Mouse (Mus musculus): Measurements from ENCODE around the gene Olfr305. TPM values are rescaled to one million over a fixed set of nuclear protein-coding genes. Genes with fewer than 3 reads are reported as not detected.

Olfr305 gene
- polyA plus RNA-seq, 1 experiment, result not detected

DNA sequence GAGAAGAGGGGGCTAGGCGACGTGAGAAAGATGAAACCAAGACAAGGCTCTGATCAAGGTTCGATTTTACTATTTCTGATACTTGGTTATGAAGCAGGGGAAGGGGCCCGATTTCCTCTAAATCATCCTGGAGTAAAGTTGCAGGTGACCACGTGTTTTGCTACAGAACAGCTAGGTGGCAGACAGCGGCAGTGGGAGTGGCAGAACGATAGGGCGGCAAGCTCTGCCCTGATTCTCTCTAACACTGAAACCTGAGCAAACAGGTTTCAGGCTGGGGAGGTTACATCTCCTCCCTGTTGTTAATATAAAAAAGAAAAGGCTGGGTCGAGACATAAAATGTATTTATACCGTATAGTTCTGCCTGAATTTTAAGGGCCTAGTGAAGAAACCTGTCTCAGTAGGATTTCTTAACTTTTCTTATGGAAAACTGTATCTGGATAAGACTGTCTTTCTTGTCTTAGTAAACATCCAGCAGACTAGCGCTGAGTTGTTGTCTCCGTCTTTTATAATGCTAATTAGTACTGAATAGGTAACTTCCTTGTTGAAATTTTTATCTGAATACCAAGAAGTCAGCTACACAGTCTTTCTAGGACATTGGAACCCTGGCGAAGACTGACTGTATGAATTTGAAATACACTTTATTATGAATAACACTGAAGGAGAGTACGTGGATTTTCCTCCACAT lies 23.7 kb downstream of the Olfr305 start:
- Histone ChIP-seq H3K4me3 (ENCODE audit: low read depth, low read length) (no peak overlapping the region), H3K36me3 (ENCODE audit: control insufficient read depth, insufficient read depth, low read length) (no peaks in the 10 kb centered on the region), H3K4me1 (ENCODE audit: control insufficient read depth, insufficient read depth, insufficient read length, low read length) (no peaks in the 10 kb centered on the region), H3K27me3 (ENCODE audit: control insufficient read depth, insufficient read depth, low read length) (no peaks in the 10 kb centered on the region), H3K27ac (ENCODE audit: insufficient read depth, low read depth, low read length) (no peak overlapping the region)
- no peak for TF ChIP-seq POLR2A (IDR thresholded peaks at IDR 0.05; ENCODE audit: low read depth, low read length)
- TF ChIP-seq CTCF (IDR thresholded peaks at IDR 0.05; ENCODE audit: extremely low read depth, insufficient read length, insufficient replicate concordance, low read depth, low read length), result no peak
- WGBS, result 56% methylated on average over 14 of the region's 14 CpGs

DNA sequence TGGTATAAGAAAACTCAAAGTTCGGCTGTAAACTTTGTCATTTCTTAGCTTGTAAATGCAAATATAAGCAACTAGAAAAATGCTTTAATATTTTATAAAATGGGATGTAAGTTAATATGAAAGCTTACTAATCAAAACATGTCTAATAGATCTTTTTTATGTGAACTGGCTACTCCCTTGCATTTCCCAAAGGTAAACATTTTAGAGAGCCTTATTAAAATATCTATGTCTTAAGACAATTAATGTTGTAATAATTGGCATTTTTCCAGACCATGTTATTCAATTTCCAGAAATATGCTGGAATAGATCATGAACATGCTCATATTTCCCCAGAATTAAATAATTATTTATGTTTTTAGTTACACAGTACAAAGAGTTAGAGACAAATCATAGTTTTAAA lies 29.2 kb downstream of the Olfr305 start, which contains the start of gene Olfr307:
Gene Olfr307, minus strand, starts transcription at position 101 of the 400 bp plus-strand sequence.
- Histone ChIP-seq H3K4me1 (ENCODE audit: control insufficient read depth, insufficient read depth, insufficient read length, low read length) (no peaks in the 10 kb centered on the region), H3K27me3 (ENCODE audit: control insufficient read depth, insufficient read depth, low read length) (no peaks in the 10 kb centered on the region), H3K4me3 (ENCODE audit: low read depth, low read length) (no peak within 1 kb of the TSS), H3K27ac (ENCODE audit: insufficient read depth, low read depth, low read length) (no peak within 1 kb of the TSS), H3K36me3 (ENCODE audit: control insufficient read depth, insufficient read depth, low read length) (no peaks in the 10 kb centered on the region)
- TF ChIP-seq CTCF (IDR thresholded peaks at IDR 0.05; ENCODE audit: extremely low read depth, insufficient read length, insufficient replicate concordance, low read depth, low read length) (no peak), POLR2A (IDR thresholded peaks at IDR 0.05; ENCODE audit: low read depth, low read length) (no peak)
- 80% methylated on average over 1 of the region's 1 CpGs for WGBS

DNA sequence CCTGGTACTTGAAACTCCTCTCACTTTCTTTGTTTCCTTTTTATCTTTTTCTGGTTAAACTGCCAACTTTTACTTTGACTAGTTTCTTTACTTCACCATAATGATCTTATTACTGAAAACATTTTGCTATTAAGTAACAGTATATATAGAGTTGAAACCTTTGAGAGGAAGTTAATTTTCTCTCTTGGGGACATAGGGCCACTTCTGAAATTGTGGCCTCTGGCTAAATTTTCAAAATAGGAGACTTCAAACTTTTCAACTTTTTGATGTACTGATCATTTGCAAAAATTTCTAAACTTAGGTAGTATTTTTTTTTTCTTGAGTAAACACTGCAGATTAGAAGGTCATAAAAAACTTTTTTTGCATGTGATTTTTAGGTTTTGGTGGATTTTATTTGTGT lies 41.2 kb downstream of the Olfr305 start, which contains the start of gene Olfr308:
Gene Olfr308, minus strand, starts transcription at position 101 of the 400 bp plus-strand sequence.
- no peaks in the 10 kb centered on the region for H3K27me3 ChIP-seq (ENCODE audit: control insufficient read depth, insufficient read depth, low read length)
- no peak for TF ChIP-seq CTCF (IDR thresholded peaks at IDR 0.05; ENCODE audit: extremely low read depth, insufficient read length, insufficient replicate concordance, low read depth, low read length)
- no peak for TF ChIP-seq POLR2A (IDR thresholded peaks at IDR 0.05; ENCODE audit: low read depth, low read length)
- H3K4me3 ChIP-seq (ENCODE audit: low read depth, low read length), result no peak within 1 kb of the TSS
- H3K36me3 ChIP-seq (ENCODE audit: control insufficient read depth, insufficient read depth, low read length), result no peaks in the 10 kb centered on the region
- no peak within 1 kb of the TSS for H3K27ac ChIP-seq (ENCODE audit: insufficient read depth, low read depth, low read length)
- no peaks in the 10 kb centered on the region for H3K4me1 ChIP-seq (ENCODE audit: control insufficient read depth, insufficient read depth, insufficient read length, low read length)

GRCm38 (mm10) chr7:86321323-86321722 lies 45.4 kb downstream of the Olfr305 start:
- WGBS, result 87% methylated on average over 2 of the region's 2 CpGs
- H3K4me3 ChIP-seq (ENCODE audit: low read depth, low read length), result no peak overlapping the region
- no peak for TF ChIP-seq POLR2A (IDR thresholded peaks at IDR 0.05; ENCODE audit: low read depth, low read length)
- no peak for TF ChIP-seq CTCF (IDR thresholded peaks at IDR 0.05; ENCODE audit: extremely low read depth, insufficient read length, insufficient replicate concordance, low read depth, low read length)

DNA sequence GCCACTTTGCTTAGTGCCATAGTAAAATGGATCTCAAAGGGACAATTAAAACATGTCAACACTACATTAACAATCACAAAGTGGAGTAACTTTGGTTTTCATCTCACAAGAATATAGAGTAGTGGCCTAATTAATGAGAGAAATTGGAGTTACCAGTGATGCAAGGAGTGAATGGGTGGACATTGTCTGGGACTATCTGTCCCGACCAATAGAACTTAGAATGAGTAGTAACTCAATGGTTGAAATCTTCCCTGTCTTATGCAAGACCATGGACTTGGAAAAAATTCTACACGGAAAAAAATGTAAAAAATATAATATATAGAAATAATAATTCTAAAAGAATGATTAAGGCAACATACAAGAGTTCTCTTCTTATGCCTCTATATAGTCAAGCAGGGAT lies 53.1 kb downstream of the Olfr305 start, which contains the start of gene Olfr309:
Gene Olfr309, minus strand, starts transcription at position 101 of the 400 bp plus-strand sequence.
- Histone ChIP-seq H3K27ac (ENCODE audit: insufficient read depth, low read depth, low read length) (no peak within 1 kb of the TSS), H3K36me3 (ENCODE audit: control insufficient read depth, insufficient read depth, low read length) (no peaks in the 10 kb centered on the region), H3K4me1 (ENCODE audit: control insufficient read depth, insufficient read depth, insufficient read length, low read length) (no peaks in the 10 kb centered on the region), H3K27me3 (ENCODE audit: control insufficient read depth, insufficient read depth, low read length) (no peaks in the 10 kb centered on the region), H3K4me3 (ENCODE audit: low read depth, low read length) (no peak within 1 kb of the TSS)
- WGBS, result 60% methylated on average over 2 of the region's 2 CpGs
- TF ChIP-seq CTCF (IDR thresholded peaks at IDR 0.05; ENCODE audit: extremely low read depth, insufficient read length, insufficient replicate concordance, low read depth, low read length) (no peak), POLR2A (IDR thresholded peaks at IDR 0.05; ENCODE audit: low read depth, low read length) (no peak)

More at GRCm38 (mm10) chr7:86321323-86321722, 45.4 kb downstream of the Olfr305 start:
- Histone ChIP-seq H3K4me1 (ENCODE audit: control insufficient read depth, insufficient read depth, insufficient read length, low read length) (no peaks in the 10 kb centered on the region), H3K27ac (ENCODE audit: insufficient read depth, low read depth, low read length) (no peak overlapping the region), H3K27me3 (ENCODE audit: control insufficient read depth, insufficient read depth, low read length) (no peaks in the 10 kb centered on the region), H3K36me3 (ENCODE audit: control insufficient read depth, insufficient read depth, low read length) (no peaks in the 10 kb centered on the region)

Other genes starting within 250 kb of the Olfr305 start
- gene Vmn2r75, start 195.2 kb downstream of the Olfr305 start, polyA plus RNA-seq (2012; rRNA removed), result not detected in 2 replicates
- gene Vmn2r76, start 120.6 kb downstream of the Olfr305 start, polyA plus RNA-seq (2012; rRNA removed), result not detected in 2 replicates
- not detected in 2 replicates for gene Olfr310, start 89.8 kb downstream of the Olfr305 start, polyA plus RNA-seq (2012; rRNA removed)
- not detected in 2 replicates for gene Olfr309, start 53.2 kb downstream of the Olfr305 start, polyA plus RNA-seq (2012; rRNA removed)
- not detected in 2 replicates for gene Olfr308, start 41.3 kb downstream of the Olfr305 start, polyA plus RNA-seq (2012; rRNA removed)
- not detected in 2 replicates for gene Olfr307, start 29.3 kb downstream of the Olfr305 start, polyA plus RNA-seq (2012; rRNA removed)
- gene Olfr304, start 19.7 kb upstream of the Olfr305 start, polyA plus RNA-seq (2012; rRNA removed), result not detected in 2 replicates
- gene Olfr303, start 30.9 kb upstream of the Olfr305 start, polyA plus RNA-seq (2012; rRNA removed), result not detected in 2 replicates
- not detected in 2 replicates for gene Olfr301, start 36.9 kb upstream of the Olfr305 start, polyA plus RNA-seq (2012; rRNA removed)
- not detected in 2 replicates for gene Olfr299, start 93.0 kb upstream of the Olfr305 start, polyA plus RNA-seq (2012; rRNA removed)
- not detected in 2 replicates for gene Olfr298, start 125.6 kb upstream of the Olfr305 start, polyA plus RNA-seq (2012; rRNA removed)
- gene Olfr297, start 153.0 kb upstream of the Olfr305 start, polyA plus RNA-seq (2012; rRNA removed), result not detected in 2 replicates
- gene Olfr295, start 216.9 kb upstream of the Olfr305 start, polyA plus RNA-seq (2012; rRNA removed), result not detected in 2 replicates
- not detected in 2 replicates for gene Olfr294, start 249.7 kb upstream of the Olfr305 start, polyA plus RNA-seq (2012; rRNA removed)